Mouse (Mus musculus) urinary bladder, postnatal 25 days (tissue): ENCODE measurements around the gene Mog.
"Not testable (repeated sequence)": the region's sequence is repeated elsewhere in the genome, so short reads cannot be mapped to it uniquely, and the experiment has no call there.

Experiments
- DNase-seq: peaks from one replicate; pipeline ENCODE4 v3.0.0; 2022; ENCODE audit warnings: low spot score

The Mog gene

GRCm38 (mm10) chr17:36994528-36994927 lies 28.7 kb downstream of the Mog start:
- no peak for DNase-seq

DNA sequence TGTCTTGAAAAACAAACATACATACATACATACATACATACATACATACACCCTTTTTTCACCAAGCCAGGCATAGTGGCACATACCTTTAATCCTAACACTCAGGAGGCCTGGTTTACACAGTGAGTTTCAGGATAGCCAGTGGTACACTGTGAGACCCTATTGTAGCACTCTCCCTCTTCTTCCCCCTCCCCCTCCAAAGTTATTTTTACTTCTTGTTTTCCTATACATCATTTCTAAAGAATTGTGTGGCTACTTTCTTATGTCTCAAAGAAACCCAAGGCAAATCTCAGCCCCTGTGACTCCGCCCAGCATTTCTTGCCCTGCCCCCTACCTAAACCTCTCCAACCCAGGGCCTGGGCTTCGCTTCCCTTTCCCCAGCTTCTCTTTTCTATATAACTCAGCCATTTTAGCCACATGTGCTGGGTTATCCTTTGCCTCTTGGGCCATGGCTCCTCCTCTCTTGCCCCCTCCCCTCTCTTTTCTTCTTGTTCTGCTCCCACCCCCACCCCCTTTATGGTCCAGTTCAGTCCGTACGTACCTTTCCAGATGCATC lies 29.4 kb downstream of the Mog start:
- no peak for DNase-seq

DNA sequence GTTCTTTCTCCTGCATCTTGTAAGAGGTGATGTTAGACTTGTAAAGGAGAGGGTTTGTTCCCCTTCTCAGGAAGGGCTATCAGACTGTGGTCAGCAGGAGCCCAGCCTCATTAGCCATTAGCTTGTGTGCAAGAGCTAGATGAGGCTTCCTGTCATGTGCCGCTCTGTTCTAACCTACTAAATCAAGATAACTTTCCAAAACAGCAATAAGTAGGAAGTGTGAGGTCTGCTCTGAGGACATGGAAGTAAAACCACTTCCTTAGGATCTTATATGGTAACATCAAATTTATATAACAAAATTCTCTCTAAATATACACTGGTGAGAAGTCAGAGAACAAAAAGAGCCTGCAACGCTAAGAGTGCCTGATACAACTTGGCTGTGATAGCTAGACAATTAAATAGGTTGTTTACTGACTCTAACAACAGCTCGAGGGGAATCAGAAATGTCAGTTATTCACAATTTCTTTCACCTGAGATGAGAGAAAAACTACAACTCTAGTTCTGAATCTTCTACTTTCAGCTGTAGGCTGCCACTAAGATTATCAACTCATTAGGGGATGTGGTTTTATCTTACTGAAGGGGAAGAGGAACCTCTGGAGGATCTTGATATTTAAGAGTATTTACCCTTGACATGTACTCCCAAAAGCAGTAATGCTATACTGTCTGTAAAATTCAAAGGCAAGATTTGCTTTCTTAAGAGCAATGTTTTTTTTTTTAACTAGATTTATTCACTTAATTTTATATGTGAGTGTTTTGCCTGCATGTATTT lies 30.7 kb downstream of the Mog start:
- DNase-seq: no peak

- not testable (repeated sequence) for DNase-seq
Observed at GRCm38 (mm10) chr17:36990630-36991029, 32.6 kb downstream of the Mog start.

DNA sequence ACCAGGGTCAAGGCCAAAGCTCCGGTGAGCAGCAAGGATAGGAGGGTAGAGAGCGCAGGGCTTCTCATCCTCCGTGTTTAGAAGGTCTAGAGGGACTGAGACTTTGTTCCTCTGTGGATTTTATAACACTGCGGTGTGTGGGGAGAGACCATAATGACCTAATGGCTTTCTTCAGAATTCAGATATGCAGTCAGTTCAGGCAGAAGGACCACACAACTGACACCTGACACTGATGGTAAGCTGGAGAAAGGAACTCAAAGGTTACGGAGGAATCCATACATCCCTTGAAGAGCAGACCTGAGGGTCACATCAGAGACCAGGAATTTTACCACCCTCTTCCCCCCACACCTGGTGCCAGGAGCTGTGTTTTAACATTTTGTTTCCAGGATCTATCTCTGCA lies 33.8 kb downstream of the Mog start, which contains the start of gene H2-M5:
Gene H2-M5, minus strand, starts transcription at position 101 of the 400 bp plus-strand sequence.
- no peak for DNase-seq

DNA sequence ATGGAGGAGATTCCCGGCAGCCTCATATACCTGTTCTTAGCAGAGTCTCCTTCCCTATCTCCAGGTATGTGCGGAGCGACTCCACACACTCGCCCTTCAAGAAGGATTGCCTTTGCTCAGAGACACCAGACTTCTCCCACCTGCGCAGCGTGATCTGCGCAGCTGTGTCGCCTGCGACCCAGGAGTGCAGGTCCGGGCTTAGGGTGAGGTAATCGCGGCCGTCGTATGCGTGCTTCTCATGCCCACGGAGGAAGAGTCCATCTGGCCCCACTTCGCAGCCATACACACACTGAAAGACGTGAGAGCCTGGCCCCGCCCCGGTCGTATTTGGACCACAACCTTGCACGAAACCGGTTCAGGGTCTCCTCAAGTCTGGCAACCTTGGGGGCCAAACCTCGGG lies 34.7 kb downstream of the Mog start:
- no peak for DNase-seq

GRCm38 (mm10) chr17:36982253-36983155 lies 40.7 kb downstream of the Mog start:
- DNase-seq: no peak

DNA sequence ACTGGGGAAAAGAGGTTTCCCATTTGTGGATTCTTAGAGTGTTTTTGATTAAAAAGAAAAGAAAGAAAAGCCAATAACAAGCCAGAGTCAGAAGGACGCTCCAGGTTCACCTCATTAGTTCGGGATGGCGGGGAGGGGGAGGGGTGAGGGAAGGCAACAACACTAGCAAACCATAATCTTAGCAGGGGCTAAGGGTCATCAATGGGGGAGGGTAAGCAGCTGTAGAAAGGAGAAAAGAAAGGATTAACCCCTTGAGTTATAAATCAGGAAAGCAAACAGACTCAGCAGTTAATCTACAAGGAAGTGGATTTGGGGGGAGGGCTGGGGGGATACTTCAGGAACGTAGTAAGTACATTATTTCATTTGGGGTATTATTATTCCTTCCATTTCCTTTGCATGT lies 41.4 kb downstream of the Mog start:
- no peak for DNase-seq

DNA sequence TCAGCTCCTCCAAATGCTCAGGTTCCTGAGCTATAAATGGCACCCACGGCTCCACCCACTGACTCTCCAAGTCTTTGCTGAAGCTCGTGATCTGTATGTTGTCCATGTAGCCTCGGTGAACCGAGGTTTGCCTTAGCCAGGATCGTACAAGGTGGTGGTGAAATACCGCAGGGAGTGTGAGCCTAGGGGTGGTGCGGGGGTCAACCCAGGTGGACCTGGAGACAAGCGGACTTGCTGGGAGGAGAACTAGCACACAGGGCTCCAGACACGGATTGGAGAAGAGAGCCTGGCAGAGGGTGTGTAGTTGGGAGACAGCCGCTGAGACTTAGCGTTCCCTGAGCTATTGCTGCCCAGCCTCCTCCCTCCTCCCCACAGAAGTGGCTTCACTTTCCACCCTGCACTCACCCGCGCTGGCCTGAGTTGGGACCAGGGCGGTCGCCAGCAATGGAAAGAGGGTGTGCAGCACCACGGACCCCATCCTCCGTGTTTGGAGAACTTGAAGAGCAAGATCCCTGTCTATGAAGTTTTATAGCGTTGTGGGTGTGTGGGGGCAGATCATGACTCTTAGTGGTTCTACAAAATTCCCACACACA lies 41.9 kb downstream of the Mog start, which contains the start of gene 2410137M14Rik:
Gene 2410137M14Rik, minus strand, starts transcription at position 17 of the 593 bp plus-strand sequence.
- peak; percentile 11 for DNase-seq

DNA sequence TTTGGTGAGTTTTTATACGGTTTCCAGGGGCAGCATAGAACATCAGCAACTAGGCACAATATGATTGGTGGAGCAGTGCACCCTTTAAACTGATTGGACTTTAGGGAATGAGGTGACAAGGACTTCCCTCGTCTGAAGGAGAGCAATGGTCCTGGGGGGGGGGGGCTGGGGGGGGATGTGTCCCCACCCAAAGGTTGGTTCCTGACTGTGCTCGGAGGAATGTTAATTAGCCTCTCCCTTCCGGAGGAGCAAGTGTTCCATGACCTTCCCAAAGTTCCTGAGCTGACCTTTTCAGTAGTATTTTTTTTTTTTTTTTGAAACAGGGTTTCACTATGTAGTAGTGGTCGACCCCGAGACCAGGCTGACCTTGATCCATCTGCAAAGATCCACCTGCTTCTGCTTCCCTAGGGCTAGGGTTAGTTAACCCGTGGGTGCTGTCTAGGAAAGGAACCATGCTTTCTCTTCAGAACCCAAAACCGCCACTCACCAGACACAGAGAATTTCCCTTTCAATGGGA lies 49.9 kb downstream of the Mog start:
- no peak for DNase-seq

DNA sequence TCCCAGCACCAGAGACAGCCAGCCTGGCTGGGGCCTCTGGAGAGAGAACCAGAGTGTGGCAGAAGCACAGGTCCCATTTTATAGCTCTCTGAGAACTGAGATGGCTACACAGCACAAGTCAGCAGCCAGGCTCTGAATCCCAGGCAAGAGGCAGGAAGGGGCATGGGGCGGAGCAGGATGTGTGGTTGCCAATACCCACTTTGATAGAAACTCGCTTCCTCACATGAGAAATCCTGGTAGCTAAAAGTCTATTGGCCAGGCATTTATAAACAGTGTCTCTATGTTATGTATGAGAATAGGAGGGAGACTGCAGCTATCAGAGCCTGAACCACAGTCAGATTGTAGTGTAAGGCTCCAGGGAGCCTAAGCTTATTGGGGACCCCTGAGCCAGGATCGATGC lies 50.4 kb downstream of the Mog start:
- no peak for DNase-seq

DNA sequence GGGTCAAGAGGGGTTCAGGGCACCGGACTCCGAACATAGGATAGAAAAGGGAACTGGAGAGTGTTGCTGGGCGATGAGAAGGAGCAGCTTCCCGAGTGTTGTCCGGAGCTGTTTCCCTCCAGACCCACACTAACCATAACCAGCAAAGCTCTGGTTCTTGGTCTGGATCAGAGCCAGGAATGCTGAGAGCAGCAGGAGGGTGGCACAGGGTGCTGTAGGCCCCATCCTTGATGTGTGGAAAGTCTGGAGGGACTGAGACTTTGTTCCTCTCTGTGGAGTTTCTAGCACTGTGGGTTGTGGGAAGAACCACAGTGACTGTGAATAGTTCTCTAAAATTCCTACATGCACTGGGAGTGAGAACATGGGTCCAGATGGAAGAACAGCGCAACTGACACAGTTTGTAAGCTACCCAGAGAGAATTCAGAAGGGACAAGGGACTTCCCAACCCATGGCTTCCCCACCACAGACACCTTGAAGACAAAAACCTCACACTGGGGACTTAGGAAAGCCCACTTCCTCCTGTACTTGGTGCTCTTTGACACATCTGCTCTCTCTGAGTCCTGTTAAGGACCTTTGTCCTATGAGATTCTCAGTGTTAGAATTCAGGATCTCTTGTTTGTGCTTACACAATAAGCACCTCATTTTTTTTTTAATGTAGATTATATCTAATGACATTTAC lies 51.9 kb downstream of the Mog start:
- no peak for DNase-seq

DNA sequence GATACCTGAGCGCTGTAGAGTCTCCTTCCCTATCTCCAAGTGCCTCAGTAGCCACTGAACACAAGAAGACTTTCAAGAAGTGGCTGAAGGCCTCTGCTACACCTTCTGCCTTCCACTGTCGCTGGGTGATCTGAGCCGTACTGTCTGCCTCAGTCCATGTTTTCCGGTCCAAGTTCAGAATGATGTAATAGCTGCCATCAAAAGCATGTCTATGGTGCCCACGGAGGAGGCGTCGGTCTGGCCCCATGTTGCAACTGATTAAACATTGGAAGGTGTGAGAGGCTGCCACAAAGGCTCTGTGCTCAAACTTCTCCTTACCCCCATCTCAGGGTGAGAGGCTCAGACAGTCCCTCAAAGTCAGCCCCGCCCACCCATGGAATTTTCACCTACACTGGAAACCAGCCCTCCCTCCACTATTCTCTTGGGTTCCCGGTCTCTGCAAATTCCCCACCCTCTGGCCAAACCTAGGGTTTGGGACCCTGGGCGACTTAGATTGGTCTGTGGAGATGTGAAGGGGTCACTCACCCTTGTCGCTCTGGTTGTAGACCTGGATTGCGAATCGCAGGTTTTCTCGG lies 52.8 kb downstream of the Mog start:
- no peak for DNase-seq

- no peak for DNase-seq
Observed at GRCm38 (mm10) chr17:36966875-36967274, 56.3 kb downstream of the Mog start.

DNA sequence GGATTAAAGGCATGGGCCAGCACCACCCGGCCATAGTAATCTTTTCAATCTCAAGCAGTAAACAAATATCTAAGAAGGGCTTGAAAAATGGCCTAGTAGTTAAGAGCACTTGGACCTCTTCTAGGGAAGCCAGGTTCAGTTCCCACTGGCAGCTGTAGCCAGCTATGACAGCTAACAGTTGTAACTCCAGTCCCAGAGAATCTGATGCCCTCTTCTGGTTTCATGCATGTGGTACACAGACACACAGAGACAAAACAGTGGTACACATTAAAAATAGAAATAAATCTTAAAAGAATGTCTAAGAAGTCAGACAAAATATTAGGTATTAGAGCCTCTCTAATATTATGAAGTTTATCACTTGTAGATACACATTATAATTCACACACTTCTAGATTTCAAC lies 62.1 kb downstream of the Mog start:
- DNase-seq: no peak
